Mouse (Mus musculus) embryonic facial prominence, embryonic 15.5 days (tissue): ENCODE measurements around the gene Atf7ip. TPM values are rescaled to one million over a fixed set of nuclear protein-coding genes. Genes with fewer than 3 reads are reported as not detected.
A peak's percentile ranks its signal among the peaks of the same experiment; 100 is the strongest.

Source experiments
- ATAC-seq: fragments of 200-750 bp; cut with Nextera tagmentation; 2 replicates; pipeline ENCODE4 v1.8.0; 2017; ENCODE audit warnings: low read depth, moderate TSS enrichment; ENCODE audit not compliant: insufficient number of reproducible peaks, low FRiP score, low TSS enrichment
- H3K27ac ChIP-seq: fragments of 300-500 bp; sonication (generic); replicated peaks from 2 replicates; pipeline ENCODE4 v1.5.1; 2015; ENCODE audit warnings: mild to moderate bottlenecking, inconsistent platforms
- H3K27me3 ChIP-seq: fragments of 300-500 bp; sonication (generic); 2 replicates; pipeline ENCODE4 v1.6.1; 2015; ENCODE audit warnings: inconsistent platforms
- H3K36me3 ChIP-seq: fragments of 300-500 bp; sonication (generic); 2 replicates; pipeline ENCODE4 v1.6.1; 2015; ENCODE audit warnings: mild to moderate bottlenecking, inconsistent platforms
- H3K4me1 ChIP-seq: fragments of 300-500 bp; sonication (generic); 2 replicates; pipeline ENCODE4 v1.6.1; 2015; ENCODE audit warnings: inconsistent platforms
- H3K4me2 ChIP-seq: fragments of 300-500 bp; sonication (generic); replicated peaks from 2 replicates; pipeline ENCODE4 v1.6.1; 2015; ENCODE audit warnings: mild to moderate bottlenecking, inconsistent platforms
- H3K4me3 ChIP-seq: fragments of 300-500 bp; sonication (generic); replicated peaks from 2 replicates; pipeline ENCODE4 v1.5.1; 2015; ENCODE audit warnings: mild to moderate bottlenecking, inconsistent platforms
- H3K9ac ChIP-seq: fragments of 300-500 bp; sonication (generic); 2 replicates; pipeline ENCODE4 v1.6.1; 2015; ENCODE audit warnings: inconsistent platforms
- H3K9me3 ChIP-seq: fragments of 300-500 bp; sonication (generic); replicated peaks from 2 replicates; pipeline ENCODE4 v1.6.1; 2016; ENCODE audit warnings: inconsistent platforms
- WGBS: fragments of 180-500 bp; shearing (Covaris S2); methylation state at CpG from one replicate; pipeline ENCODE4 v1.1.7; 2015; 5-methylcytosine and 5-hydroxymethylcytosine counted together
- polyA plus RNA-seq: library from polyadenylated mRNA; unstranded; fragments of >200 nt; fragmentation: Nextera tagmentation; extraction: Ambion mirVana; gene quantifications from 2 replicates; pipeline ENCODE4 v1.2.1, GENCODE M21; 2015

Gene Atf7ip
- polyA plus RNA-seq, 1 experiment from 2014 or later: 37.5 TPM

DNA sequence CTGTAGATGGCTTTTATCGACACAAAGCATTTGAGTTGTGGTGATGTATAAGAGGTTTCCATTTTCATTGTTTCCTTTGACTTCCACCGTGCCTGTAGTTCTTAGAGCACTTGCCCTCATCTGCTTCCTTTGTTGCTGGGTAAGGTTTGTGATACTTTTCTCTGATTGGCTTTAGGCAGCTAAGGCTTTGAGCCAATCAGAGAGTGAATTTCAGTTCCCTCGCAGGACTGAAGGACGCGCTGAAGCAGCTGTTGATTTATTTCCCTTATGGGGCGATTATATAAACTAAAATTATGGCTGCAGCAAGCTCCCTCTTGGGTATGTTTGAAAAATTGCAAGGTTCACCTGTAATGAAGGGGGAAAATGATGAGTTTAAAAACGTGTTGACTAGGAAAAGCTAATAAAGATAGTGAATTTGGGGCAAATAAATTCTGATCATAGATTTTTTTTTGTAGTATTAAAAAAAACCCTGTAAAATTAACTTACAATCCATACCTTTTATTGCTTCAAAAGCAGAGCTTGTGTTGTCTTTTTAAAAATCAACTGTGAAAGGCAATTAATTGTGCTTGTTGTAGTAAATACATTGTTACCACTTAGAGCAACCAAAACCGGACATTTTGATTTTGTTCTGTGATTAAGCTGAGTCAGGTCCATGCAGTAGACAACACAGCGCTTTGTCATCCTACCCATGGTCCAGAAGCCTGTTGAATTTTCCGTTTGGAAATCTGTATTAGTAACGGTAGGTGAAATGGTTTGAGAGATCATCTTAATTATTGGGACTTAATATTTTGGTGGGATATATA, 48.0 kb downstream of the Atf7ip start:
- H3K27ac ChIP-seq: peak overlapping the region; percentile 58
- no peaks in the 10 kb centered on the region for H3K9me3 ChIP-seq
- no peak overlapping the region for H3K9ac ChIP-seq
- no peaks in the 10 kb centered on the region; the same call in 1 of the 2 replicates for H3K36me3 ChIP-seq
- H3K4me3 ChIP-seq: no peak overlapping the region
- H3K27me3 ChIP-seq: no peaks in the 10 kb centered on the region
- H3K4me1 ChIP-seq: peaks cover 7% of the 10 kb centered on the region
- peak overlapping the region; percentile 19; the same call in 1 of the 2 replicates for H3K4me2 ChIP-seq
- ATAC-seq: peak; percentile 75
- 30% methylated on average over 11 of the region's 11 CpGs for WGBS

DNA sequence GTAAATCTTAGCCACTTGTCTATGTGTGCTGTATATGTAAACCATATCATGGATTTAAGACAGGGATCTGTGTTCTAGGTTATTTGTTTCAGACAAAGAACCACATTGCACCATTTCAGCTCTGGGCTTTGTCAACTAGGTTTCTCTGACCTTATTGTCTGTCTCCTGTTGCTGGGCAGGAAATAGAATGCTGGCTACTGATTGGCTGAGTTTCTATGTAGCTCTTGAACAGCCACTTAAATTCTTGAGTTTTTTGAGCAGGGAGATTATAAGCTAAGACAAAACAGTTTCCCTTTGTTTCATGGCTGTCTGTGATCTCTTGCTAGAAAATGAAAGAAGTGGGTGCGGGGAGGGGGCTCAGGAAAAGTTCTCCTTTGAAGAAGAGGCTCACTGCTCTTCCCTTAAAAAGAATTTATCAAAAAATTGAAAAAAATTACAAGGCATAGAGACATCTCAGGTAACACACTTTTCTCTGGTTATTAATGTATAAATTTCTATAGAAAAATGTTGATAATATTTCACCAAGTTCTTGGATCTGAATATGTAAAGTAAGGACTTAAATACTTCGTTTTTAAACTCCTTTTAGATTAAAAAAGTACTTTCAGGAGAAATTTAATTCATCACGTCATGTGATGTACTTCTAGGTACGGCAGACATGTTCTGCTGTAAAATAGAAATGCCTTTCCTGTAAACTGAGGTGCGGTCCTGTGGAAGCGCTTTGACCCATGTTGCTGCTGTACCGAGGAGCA, 49.0 kb downstream of the Atf7ip start:
- Histone ChIP-seq H3K36me3 (peaks cover 4% of the 10 kb centered on the region), H3K4me3 (no peak overlapping the region), H3K27me3 (no peaks in the 10 kb centered on the region), H3K4me2 (no peak overlapping the region), H3K9ac (no peak overlapping the region), H3K27ac (no peak overlapping the region; the same call in 1 of the 2 replicates), H3K9me3 (no peaks in the 10 kb centered on the region), H3K4me1 (peaks cover 3% of the 10 kb centered on the region)
- no peak for ATAC-seq
- WGBS: 82% methylated on average over 7 of the region's 7 CpGs

DNA sequence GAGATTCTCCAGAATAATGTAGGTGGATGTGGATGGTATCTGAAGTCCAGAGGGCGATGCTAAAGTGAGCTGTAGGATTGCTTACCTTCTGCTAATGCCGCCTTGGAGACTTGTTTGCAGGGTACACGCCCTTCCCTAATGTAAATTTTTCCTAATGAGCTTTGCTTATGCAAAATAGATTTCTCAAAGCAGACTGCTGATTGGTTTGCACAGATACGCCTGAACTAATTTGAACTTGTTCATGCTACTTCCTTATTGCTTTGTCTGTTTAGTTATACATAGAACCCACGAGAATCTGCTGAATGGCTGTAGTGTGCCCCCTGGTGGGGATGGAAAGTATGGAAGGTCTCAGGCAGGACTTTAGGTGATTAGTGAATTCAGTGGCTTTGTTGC, 49.6 kb downstream of the Atf7ip start:
- 60% methylated on average over 5 of the region's 5 CpGs for WGBS
- H3K9ac ChIP-seq: no peak overlapping the region
- H3K9me3 ChIP-seq: no peaks in the 10 kb centered on the region
- ATAC-seq: no peak
- H3K36me3 ChIP-seq: peaks cover 10% of the 10 kb centered on the region
- H3K27ac ChIP-seq: no peak overlapping the region
- no peak overlapping the region for H3K4me3 ChIP-seq
- no peaks in the 10 kb centered on the region for H3K27me3 ChIP-seq
- no peak overlapping the region for H3K4me2 ChIP-seq
- H3K4me1 ChIP-seq: peaks cover 3% of the 10 kb centered on the region

DNA sequence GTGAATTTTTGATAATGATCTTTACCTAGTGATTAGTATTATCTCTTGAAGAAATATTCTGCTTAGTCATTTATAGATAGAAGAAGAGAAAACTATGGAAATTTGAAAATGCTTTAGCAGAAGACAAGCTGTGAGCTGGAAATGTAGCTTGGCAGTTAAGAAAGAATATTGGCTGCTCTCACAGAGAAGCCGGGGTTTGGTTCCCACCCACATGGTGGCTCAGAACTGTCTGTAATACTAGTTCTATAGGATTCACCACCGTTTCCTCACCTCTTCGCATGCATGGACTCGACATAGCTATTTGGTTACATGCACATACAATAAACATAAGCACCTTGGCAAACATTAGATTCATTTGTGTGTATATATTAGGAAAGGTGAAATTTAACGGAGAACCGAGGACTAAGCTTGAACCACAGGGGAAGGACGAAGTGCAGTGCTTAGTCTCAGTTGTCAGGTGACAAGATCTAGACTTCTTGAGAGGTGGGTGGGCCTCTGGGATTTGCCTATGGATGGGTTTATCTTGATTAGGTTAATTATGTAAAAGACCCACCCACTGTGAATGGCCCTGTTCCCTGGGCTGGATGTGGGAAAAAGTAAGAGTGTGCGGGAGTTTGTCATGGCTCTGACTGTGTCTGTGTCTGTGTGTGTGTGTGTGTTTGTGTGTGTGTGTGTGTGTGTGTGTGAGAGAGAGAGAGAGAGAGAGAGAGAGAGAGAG, 52.5 kb downstream of the Atf7ip start:
- no peak overlapping the region for H3K4me2 ChIP-seq
- H3K36me3 ChIP-seq: peaks cover 35% of the 10 kb centered on the region

DNA sequence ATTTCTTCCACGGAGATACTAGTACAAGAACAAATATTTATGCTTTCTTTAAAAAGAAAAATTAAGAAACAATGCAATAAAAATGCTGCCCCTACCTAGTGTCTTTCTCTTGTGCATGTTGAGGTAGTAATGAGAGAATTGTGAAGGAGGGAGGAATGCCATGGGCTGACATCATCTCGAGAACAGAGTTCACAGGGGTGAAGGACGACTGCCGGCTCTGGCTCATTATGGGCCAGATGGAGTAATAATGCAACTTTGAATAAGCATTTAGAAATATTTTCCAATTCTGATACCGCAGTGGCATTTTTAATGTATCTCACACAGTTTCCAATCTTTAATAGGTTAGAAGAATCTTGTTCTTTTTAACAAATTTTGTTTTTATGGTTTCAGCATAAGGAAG, 60.0 kb downstream of the Atf7ip start:
- H3K9ac ChIP-seq: no peak overlapping the region
- H3K27ac ChIP-seq: no peak overlapping the region
- H3K27me3 ChIP-seq: no peaks in the 10 kb centered on the region
- peaks cover 17% of the 10 kb centered on the region for H3K9me3 ChIP-seq
- H3K4me3 ChIP-seq: no peak overlapping the region
- H3K36me3 ChIP-seq: peaks cover 79% of the 10 kb centered on the region
- WGBS: 86% methylated on average over 5 of the region's 5 CpGs
- H3K4me2 ChIP-seq: no peak overlapping the region
- no peak for ATAC-seq
- H3K4me1 ChIP-seq: no peaks in the 10 kb centered on the region

More for the DNA sequence above, 52.5 kb downstream of the Atf7ip start:
- Histone ChIP-seq H3K9me3 (no peaks in the 10 kb centered on the region), H3K4me3 (no peak overlapping the region), H3K27me3 (no peaks in the 10 kb centered on the region), H3K9ac (no peak overlapping the region), H3K4me1 (no peaks in the 10 kb centered on the region), H3K27ac (no peak overlapping the region)
- ATAC-seq: no peak
- WGBS: 78% methylated on average over 8 of the region's 8 CpGs

DNA sequence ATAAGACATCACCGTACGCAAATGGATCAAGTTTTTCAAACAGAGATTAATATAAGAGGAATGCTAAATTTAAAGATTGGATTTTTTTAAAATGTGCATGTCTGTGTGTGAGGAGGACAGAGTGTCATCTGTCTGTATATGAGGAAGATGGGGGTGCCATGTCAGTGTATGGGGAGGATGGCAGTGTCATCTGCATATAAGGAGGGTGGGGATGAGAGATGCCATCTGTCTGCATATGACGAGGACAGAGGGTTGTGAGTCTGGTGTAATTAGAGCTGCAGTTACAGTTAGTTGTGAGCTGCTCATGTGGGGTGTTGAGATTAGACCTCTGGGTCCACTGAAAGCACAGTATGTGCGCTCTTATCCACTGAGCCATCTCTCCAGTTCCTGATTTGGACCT, 84.8 kb downstream of the Atf7ip start:
- Histone ChIP-seq H3K4me2 (no peak overlapping the region), H3K27me3 (no peaks in the 10 kb centered on the region), H3K4me1 (no peaks in the 10 kb centered on the region), H3K4me3 (no peak overlapping the region), H3K9me3 (no peaks in the 10 kb centered on the region), H3K36me3 (peaks cover 58% of the 10 kb centered on the region), H3K27ac (no peak overlapping the region), H3K9ac (no peak overlapping the region)
- no peak for ATAC-seq
- 78% methylated on average over 4 of the region's 4 CpGs for WGBS

DNA sequence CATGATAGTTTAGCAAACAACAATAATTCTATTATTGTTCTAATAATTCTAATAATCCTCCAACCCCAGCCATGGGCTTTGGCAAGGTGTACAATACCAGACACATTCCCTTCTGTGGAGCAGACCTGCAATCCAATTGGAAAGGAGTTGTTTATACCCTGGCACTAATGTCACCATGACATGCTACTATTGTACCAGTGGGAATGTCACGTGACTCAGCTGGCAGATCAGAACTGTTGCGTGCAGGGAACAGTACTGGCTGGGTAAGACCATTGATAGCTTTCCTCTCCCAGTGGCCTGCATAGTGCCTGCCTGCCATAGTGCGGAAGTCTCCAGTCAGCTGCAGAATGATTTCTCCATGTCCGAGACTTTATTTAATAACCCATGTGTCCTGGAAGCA, 88.6 kb downstream of the Atf7ip start:
- no peak overlapping the region for H3K27ac ChIP-seq
- H3K9me3 ChIP-seq: no peaks in the 10 kb centered on the region
- H3K4me2 ChIP-seq: no peak overlapping the region
- no peaks in the 10 kb centered on the region for H3K27me3 ChIP-seq
- no peak for ATAC-seq
- peaks cover 56% of the 10 kb centered on the region for H3K36me3 ChIP-seq
- no peak overlapping the region for H3K9ac ChIP-seq
- H3K4me3 ChIP-seq: no peak overlapping the region
- no peaks in the 10 kb centered on the region for H3K4me1 ChIP-seq
- WGBS: 91% methylated on average over 4 of the region's 4 CpGs

DNA sequence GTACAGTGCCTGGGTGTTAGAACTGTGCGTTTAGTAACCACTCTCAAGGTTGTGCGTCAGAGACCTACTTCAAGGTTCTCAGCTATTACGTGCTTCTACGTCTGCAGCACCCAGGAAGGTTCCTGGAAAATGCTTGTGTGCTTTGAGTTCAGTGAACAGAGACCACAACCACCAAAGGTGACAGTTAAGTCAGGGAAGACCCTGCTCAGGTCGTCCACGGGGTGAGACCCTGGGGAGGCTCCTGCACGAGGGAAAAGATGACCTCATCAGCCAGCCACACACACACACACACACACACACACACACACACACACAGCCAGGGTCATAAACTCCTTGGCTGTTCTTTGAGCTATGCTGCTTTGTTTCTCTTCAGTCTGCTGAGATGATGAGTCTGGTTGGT, 96.6 kb downstream of the Atf7ip start:
- Histone ChIP-seq H3K36me3 (peaks cover 73% of the 10 kb centered on the region), H3K27me3 (no peaks in the 10 kb centered on the region), H3K4me3 (no peak overlapping the region), H3K9ac (no peak overlapping the region), H3K4me2 (no peak overlapping the region), H3K9me3 (no peaks in the 10 kb centered on the region), H3K27ac (no peak overlapping the region), H3K4me1 (no peaks in the 10 kb centered on the region)
- no peak for ATAC-seq
- 85% methylated on average over 7 of the region's 7 CpGs for WGBS

DNA sequence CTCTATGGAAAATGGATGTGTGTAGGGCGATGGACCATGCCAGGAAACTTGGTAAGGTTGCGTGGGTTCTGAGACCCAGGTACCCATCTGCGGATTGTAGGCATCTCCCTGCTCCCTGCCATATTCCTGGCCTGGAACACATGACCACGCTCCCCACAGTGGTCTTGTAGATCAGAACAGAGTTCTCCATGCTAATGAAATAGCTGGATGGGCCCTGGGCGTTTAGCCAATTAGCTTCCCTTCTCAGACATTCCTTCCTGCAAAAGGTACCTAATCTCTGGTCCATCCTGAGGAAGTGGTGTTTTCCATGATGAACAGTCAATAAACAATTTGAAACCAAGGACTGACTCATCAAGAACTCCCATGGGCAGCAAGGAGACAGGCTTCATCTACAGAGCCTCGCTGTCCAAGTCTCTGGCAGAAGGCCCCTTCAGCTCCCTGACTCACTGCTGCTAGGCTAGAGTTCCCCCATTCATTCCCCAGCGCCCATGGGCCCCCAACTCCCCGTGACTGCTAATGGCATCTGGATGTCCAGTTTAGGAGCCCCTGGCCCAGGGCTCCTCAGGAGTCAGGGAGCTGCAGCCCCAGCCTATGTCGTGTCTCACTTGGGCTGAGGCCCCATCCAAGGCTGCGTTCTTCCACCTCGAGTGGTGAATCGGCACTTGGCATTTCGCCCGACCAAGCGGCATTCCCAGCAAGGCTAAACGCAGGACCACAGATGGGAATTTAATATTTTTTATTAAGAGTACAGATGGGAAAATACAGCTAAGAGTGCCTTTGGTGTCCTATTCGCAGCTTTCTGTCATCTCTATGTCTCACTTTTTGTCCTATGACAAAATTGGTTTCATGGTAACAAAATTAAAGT, 105.6 kb downstream of the Atf7ip start:
- no peak overlapping the region for H3K9ac ChIP-seq
- peaks cover 47% of the 10 kb centered on the region for H3K36me3 ChIP-seq
- H3K4me3 ChIP-seq: no peak overlapping the region
- H3K4me2 ChIP-seq: no peak overlapping the region
- H3K27ac ChIP-seq: no peak overlapping the region
- WGBS: 92% methylated on average over 17 of the region's 17 CpGs
- no peaks in the 10 kb centered on the region for H3K9me3 ChIP-seq
- no peak for ATAC-seq
- no peaks in the 10 kb centered on the region for H3K4me1 ChIP-seq
- no peaks in the 10 kb centered on the region for H3K27me3 ChIP-seq

DNA sequence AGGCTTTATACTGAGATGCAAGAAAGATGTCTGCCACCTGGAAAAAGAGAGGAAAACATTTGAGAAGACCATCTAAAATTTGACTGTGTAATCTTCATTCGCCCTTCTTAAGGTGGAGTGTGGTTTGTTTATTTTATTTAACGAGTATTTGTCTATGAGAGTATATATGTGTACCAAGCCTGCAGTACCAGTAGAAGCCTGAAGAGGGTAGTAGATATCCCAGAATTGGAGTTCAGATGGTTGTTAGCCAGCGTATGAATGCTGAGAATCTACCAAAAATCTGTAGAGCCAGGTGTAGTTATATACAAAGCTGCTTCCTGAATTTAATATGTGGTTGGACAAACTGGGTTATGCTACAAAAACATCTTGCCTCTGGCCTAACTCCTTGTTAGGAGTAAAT, 106.3 kb downstream of the Atf7ip start:
- Histone ChIP-seq H3K4me1 (no peaks in the 10 kb centered on the region), H3K27me3 (no peaks in the 10 kb centered on the region), H3K36me3 (peaks cover 44% of the 10 kb centered on the region), H3K9ac (no peak overlapping the region), H3K27ac (no peak overlapping the region), H3K4me3 (no peak overlapping the region), H3K9me3 (no peaks in the 10 kb centered on the region), H3K4me2 (no peak overlapping the region)
- 96% methylated on average over 3 of the region's 3 CpGs for WGBS
- no peak for ATAC-seq
